Mouse (Mus musculus): Measurements from ENCODE around the gene Galntl6. TPM values are rescaled to one million over a fixed set of nuclear protein-coding genes. Genes with fewer than 3 reads are reported as not detected.

Gene Galntl6
- 0.22 and 0.25 TPM in 2 replicates for polyA plus RNA-seq (2016; fragmentation: Nextera tagmentation; extraction: Ambion mirVana)

DNA sequence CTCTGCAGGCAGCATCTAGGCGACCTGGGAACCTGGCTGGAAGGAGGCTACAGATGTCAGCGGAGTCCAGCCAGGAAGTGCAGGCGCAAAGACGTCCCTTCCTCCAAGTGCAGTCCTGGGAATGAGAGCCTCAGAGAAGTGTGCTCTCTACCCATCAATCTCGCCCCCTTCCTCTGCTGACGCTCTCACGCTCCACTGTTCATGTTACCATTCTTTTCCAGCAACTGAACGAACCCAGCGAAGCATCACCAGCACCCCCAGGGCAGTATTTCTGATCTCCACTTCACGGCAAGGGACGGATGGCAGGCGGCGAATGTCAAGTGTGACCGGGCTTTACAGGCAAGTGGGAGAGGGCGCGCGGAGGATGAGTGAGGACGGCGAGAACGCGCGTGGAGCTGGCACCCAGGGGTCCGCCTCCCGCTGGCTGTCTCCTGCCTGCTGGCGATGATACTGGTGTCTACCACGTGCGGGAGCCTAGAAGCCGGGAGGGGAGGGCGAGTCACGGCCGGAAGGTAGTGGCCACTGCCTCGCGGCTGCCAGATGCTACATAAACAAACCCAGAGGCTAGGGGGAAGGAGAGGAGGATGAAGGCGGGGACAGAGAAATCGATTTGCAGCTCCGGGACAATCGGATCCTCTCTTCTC lies at the start of gene Galntl6:
Gene Galntl6, minus strand, starts transcription at position 445 of the 644 bp plus-strand sequence.
- H3K9me3 ChIP-seq, result no peaks in the 10 kb centered on the region
- H3K4me1 ChIP-seq, result peaks cover 12% of the 10 kb centered on the region; the same call in 1 of the 2 replicates
- peak; percentile 64 for DNase-seq (ENCODE audit: low spot score)
- under 1% methylated on average over 37 of the region's 37 CpGs for WGBS
- peak within 1 kb of the TSS; percentile 75 for H3K4me3 ChIP-seq
- H3K27ac ChIP-seq (replicated peaks), result peak within 1 kb of the TSS; percentile 70; the same call in 1 of the 2 replicates
- peaks cover 41% of the 10 kb centered on the region for H3K27me3 ChIP-seq (replicated peaks; ENCODE audit: low read depth, poor library complexity, severe bottlenecking)
- no peaks in the 10 kb centered on the region for H3K36me3 ChIP-seq (replicated peaks)

DNA sequence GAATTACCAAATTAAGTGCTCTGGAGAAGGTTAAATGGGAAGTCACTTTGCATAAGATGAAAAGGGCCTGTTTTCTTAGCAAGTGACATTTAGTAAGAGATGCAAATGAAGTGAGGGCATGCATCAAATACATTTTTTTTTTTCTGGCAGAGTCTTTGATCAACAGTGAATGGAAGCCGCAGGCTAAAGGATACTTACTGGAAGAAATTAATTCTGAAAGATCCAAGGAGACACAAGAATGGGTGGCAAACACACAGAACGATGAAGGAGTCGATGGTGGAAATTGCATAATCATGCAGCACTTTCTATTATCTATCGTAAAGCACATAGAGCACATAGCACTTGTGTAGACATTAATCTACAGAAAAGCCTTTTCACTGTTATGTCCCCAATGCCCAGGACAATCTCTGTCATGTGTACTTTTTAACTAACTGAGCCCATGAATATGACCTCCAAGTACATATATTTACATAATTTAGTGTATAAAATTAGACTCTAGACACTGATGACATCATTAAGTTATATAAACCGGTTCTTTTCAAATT lies 44.8 kb upstream of the Galntl6 start:
- WGBS, result 82% methylated on average over 5 of the region's 5 CpGs
- Histone ChIP-seq H3K27me3 (replicated peaks; ENCODE audit: low read depth, poor library complexity, severe bottlenecking) (no peaks in the 10 kb centered on the region), H3K4me3 (no peak overlapping the region), H3K36me3 (replicated peaks) (no peaks in the 10 kb centered on the region), H3K9me3 (no peaks in the 10 kb centered on the region), H3K27ac (replicated peaks) (no peak overlapping the region), H3K4me1 (no peaks in the 10 kb centered on the region)
- DNase-seq (ENCODE audit: low spot score), result no peak

GRCm38 (mm10) chr8:58943773-58944172 lies 31.3 kb upstream of the Galntl6 start:
- Histone ChIP-seq H3K27ac (replicated peaks) (no peak overlapping the region), H3K4me1 (no peaks in the 10 kb centered on the region), H3K9me3 (no peaks in the 10 kb centered on the region), H3K4me3 (no peak overlapping the region), H3K36me3 (replicated peaks) (no peaks in the 10 kb centered on the region), H3K27me3 (replicated peaks; ENCODE audit: low read depth, poor library complexity, severe bottlenecking) (no peaks in the 10 kb centered on the region)
- DNase-seq (ENCODE audit: low spot score), result no peak
- 92% methylated on average over 4 of the region's 4 CpGs for WGBS

DNA sequence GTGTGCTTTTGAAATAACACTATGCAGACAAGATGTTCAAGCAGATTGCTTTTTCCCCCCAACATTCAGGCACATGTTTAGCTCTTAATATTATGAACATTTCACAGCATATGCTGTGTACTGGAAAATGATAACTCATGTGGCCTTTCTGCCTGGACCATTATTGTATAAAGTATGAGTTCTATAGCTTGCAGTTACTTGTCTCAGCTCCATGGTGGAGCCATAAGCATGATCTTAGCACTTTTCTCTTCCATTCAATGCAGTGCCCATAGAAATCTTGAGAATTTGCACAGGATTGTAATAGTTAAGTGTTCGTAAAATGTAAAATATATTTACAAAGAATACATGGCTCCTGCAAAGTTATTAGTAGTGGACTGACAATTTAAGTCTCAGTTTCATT lies 18.6 kb upstream of the Galntl6 start:
- 86% methylated on average over 1 of the region's 1 CpGs for WGBS
- no peak overlapping the region for H3K4me3 ChIP-seq
- no peak overlapping the region for H3K27ac ChIP-seq (replicated peaks)
- no peaks in the 10 kb centered on the region for H3K27me3 ChIP-seq (replicated peaks; ENCODE audit: low read depth, poor library complexity, severe bottlenecking)
- DNase-seq (ENCODE audit: low spot score), result no peak
- H3K36me3 ChIP-seq (replicated peaks), result no peaks in the 10 kb centered on the region
- no peaks in the 10 kb centered on the region for H3K9me3 ChIP-seq
- no peaks in the 10 kb centered on the region for H3K4me1 ChIP-seq

DNA sequence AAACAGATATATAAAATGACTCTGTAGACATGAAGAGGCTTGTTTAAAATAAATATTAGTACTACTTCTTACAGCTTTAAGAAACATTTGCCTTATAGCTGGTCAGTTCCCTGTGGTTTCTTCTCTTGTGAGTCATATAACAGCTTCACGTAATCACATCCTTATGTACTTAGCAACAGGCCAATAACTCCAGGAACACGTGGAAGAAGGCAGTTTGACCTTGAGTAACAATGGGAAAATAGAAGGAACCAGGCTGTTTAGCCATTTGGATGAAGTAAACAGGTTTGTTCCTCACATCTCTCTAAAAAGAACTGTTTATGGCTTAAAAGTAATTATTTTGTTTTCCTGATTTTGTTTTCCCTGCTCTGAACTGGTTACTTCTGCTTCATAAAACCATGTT lies 2.7 kb upstream of the Galntl6 start:
- Histone ChIP-seq H3K4me1 (peaks cover 12% of the 10 kb centered on the region; the same call in 1 of the 2 replicates), H3K27me3 (replicated peaks; ENCODE audit: low read depth, poor library complexity, severe bottlenecking) (peaks cover 39% of the 10 kb centered on the region), H3K4me3 (no peak overlapping the region), H3K27ac (replicated peaks) (no peak overlapping the region), H3K36me3 (replicated peaks) (no peaks in the 10 kb centered on the region), H3K9me3 (no peaks in the 10 kb centered on the region)
- no peak for DNase-seq (ENCODE audit: low spot score)
- 62% methylated on average over 2 of the region's 2 CpGs for WGBS

DNA sequence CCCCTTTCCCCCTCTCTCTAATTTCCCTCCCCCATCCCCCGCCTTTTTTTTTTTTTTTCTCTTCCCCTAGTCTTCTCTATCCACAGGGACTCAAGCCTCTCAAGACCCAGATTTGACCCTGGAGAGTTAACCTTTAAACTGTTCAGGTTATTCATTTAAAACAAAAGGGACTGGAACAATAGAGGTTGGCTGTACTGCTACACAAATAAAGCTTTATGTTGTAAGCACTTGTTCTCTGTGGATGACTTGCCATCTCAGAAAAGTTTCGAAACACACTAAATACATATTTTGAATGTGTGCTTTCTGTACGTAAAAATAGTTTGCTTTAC lies 1.2 kb upstream of the Galntl6 start:
- H3K36me3 ChIP-seq (replicated peaks), result no peaks in the 10 kb centered on the region
- H3K27me3 ChIP-seq (replicated peaks; ENCODE audit: low read depth, poor library complexity, severe bottlenecking), result peaks cover 41% of the 10 kb centered on the region
- WGBS, result 50% methylated on average over 3 of the region's 3 CpGs
- no peak overlapping the region for H3K27ac ChIP-seq (replicated peaks)
- peaks cover 12% of the 10 kb centered on the region; the same call in 1 of the 2 replicates for H3K4me1 ChIP-seq
- H3K9me3 ChIP-seq, result no peaks in the 10 kb centered on the region
- no peak for DNase-seq (ENCODE audit: low spot score)
- H3K4me3 ChIP-seq, result no peak overlapping the region; the same call in 1 of the 2 replicates

DNA sequence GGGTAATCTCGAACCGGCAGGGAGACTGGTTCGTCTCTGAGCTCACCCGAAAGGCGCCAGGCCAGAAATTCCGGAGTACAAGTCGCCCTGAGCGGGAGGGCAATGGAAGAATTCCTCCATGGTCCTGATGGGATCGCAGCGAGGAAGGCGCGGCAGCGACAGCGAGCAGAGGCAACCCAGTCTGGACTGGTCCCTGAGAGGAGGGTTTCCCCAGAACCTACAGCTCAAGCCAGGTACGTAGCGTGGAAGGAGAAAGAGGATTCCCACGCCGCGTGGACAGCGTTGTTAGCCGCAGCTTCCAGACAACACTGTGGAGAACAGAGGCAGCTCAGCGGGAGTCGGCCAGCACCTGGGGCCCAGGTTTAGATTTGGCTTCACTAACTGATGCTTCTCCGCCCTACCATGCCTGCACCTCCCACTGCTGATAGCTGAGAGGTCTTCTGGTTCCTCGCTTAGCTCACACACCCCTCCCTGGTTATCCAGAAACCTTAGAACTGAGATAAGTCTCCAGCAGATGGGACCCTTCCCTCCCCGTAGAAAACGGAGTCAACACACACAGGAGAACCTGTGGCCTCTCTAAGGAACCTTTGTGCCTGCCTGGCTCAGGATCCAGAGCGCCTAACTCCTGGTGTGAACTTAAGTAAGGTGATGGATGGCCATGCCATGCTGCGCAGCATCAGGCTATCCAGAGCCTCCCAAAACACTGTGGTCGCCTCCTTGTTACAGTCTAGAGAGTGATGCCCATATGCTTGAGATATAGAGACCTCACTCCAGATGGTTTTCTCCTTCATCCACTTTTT lies 600 bp upstream of the Galntl6 start:
- Histone ChIP-seq H3K27me3 (replicated peaks; ENCODE audit: low read depth, poor library complexity, severe bottlenecking) (peaks cover 41% of the 10 kb centered on the region), H3K4me3 (peak overlapping the region; percentile 75), H3K36me3 (replicated peaks) (no peaks in the 10 kb centered on the region), H3K9me3 (no peaks in the 10 kb centered on the region), H3K4me1 (peaks cover 12% of the 10 kb centered on the region; the same call in 1 of the 2 replicates), H3K27ac (replicated peaks) (peak overlapping the region; percentile 70; the same call in 1 of the 2 replicates)
- WGBS, result 2% methylated on average over 30 of the region's 30 CpGs
- no peak for DNase-seq (ENCODE audit: low spot score)

DNA sequence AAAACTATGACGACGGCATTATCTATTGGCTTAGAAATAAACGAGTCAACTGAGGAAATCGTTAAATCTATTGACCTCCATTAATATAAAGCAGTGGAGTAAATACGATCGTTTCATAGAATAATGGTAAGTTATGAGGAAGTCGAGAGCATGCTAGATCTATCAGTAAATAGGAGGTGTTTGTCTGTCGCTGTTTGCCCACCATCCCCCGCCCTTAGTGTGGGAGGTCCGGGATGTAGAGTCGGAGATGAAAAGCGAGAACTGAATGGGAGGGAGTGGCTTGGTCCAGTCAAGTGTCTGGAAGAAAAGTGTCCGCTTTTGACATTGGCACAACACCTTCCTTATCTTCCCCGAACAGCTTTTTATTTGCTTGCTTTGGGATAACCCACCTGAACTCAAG lies 763 bp downstream of the Galntl6 start, which contains the start of gene BC030500:
Gene BC030500, plus strand, starts transcription at position 79 of the 400 bp plus-strand sequence.
- H3K4me1 ChIP-seq, result peaks cover 12% of the 10 kb centered on the region; the same call in 1 of the 2 replicates
- no peaks in the 10 kb centered on the region for H3K36me3 ChIP-seq (replicated peaks)
- WGBS, result 7% methylated on average over 14 of the region's 14 CpGs
- no peaks in the 10 kb centered on the region for H3K9me3 ChIP-seq
- H3K27me3 ChIP-seq (replicated peaks; ENCODE audit: low read depth, poor library complexity, severe bottlenecking), result peaks cover 41% of the 10 kb centered on the region
- peak within 1 kb of the TSS; percentile 70; the same call in 1 of the 2 replicates for H3K27ac ChIP-seq (replicated peaks)
- DNase-seq (ENCODE audit: low spot score), result peak; percentile 14
- peak within 1 kb of the TSS; percentile 75 for H3K4me3 ChIP-seq

GRCm38 (mm10) chr8:58904465-58904864 lies 8.0 kb downstream of the Galntl6 start:
- DNase-seq (ENCODE audit: low spot score), result no peak
- Histone ChIP-seq H3K4me3 (no peak overlapping the region), H3K9me3 (no peaks in the 10 kb centered on the region), H3K4me1 (no peaks in the 10 kb centered on the region), H3K27ac (replicated peaks) (no peak overlapping the region), H3K36me3 (replicated peaks) (no peaks in the 10 kb centered on the region), H3K27me3 (replicated peaks; ENCODE audit: low read depth, poor library complexity, severe bottlenecking) (no peaks in the 10 kb centered on the region)
- WGBS, result 25% methylated on average over 2 of the region's 2 CpGs

GRCm38 (mm10) chr8:58895960-58896359 lies 16.5 kb downstream of the Galntl6 start:
- no peaks in the 10 kb centered on the region for H3K36me3 ChIP-seq (replicated peaks)
- H3K9me3 ChIP-seq, result no peaks in the 10 kb centered on the region
- DNase-seq (ENCODE audit: low spot score), result no peak

GRCm38 (mm10) chr8:58890591-58890990 lies 21.8 kb downstream of the Galntl6 start:
- no peaks in the 10 kb centered on the region for H3K27me3 ChIP-seq (replicated peaks; ENCODE audit: low read depth, poor library complexity, severe bottlenecking)
- H3K27ac ChIP-seq (replicated peaks), result no peak overlapping the region
- WGBS, result 93% methylated on average over 3 of the region's 3 CpGs
- no peaks in the 10 kb centered on the region for H3K4me1 ChIP-seq
- no peaks in the 10 kb centered on the region for H3K9me3 ChIP-seq
- no peak for DNase-seq (ENCODE audit: low spot score)
- no peak overlapping the region for H3K4me3 ChIP-seq
- H3K36me3 ChIP-seq (replicated peaks), result no peaks in the 10 kb centered on the region

More at GRCm38 (mm10) chr8:58895960-58896359, 16.5 kb downstream of the Galntl6 start:
- 83% methylated on average over 6 of the region's 6 CpGs for WGBS
- H3K27me3 ChIP-seq (replicated peaks; ENCODE audit: low read depth, poor library complexity, severe bottlenecking), result no peaks in the 10 kb centered on the region
- no peaks in the 10 kb centered on the region for H3K4me1 ChIP-seq
- H3K4me3 ChIP-seq, result no peak overlapping the region
- no peak overlapping the region for H3K27ac ChIP-seq (replicated peaks)

DNA sequence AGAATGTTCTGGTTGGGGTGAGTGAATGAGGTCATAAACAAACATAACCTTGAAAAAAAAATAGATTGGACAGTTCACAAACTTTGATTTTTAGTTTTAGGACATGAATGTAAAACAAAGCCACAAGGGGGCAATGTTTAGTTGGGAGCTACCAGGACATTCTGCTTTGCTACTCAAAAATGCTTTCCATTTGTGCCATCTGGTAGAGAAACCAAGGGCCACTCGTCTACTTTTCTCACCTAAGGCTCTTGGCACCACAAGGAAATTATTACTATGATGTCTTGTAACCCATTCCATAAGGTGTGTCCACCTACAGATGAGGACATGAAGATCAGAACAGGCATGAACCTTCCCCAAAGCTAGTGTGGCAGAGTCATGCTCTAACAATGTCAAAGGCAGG lies 26.0 kb downstream of the Galntl6 start:
- Histone ChIP-seq H3K36me3 (replicated peaks) (no peaks in the 10 kb centered on the region), H3K27ac (replicated peaks) (no peak overlapping the region), H3K4me1 (no peaks in the 10 kb centered on the region), H3K27me3 (replicated peaks; ENCODE audit: low read depth, poor library complexity, severe bottlenecking) (no peaks in the 10 kb centered on the region), H3K4me3 (no peak overlapping the region), H3K9me3 (no peaks in the 10 kb centered on the region)
- 22% methylated on average over 1 of the region's 1 CpGs for WGBS
- no peak for DNase-seq (ENCODE audit: low spot score)
